Mouse (Mus musculus) left cerebral cortex, adult 2 months (tissue): ENCODE measurements around the gene Mindy3. TPM values are rescaled to one million over a fixed set of nuclear protein-coding genes. Genes with fewer than 3 reads are reported as not detected.

Experiments
- DNase-seq, 2 experiments: peaks; one replicate each; pipeline ENCODE4 v3.0.0; 2021 to 2022; ENCODE audit warnings: low spot score in 2 of 2, mixed read lengths in 1 of 2; ENCODE audit errors: extremely low spot score in 1 of 2
- H3K27ac ChIP-seq: fragments of 200-600 bp; 2 replicates; pipeline ENCODE4 v1.8.1; 2022
- H3K4me3 ChIP-seq: fragments of 200-600 bp; 2 replicates; pipeline ENCODE4 v1.8.1; 2022
- CTCF ChIP-seq: fragments of 200-600 bp; IDR thresholded peaks from 2 replicates; pipeline ENCODE4 v1.8.1; 2022; ENCODE audit warnings: antibody characterized with exemption, mild to moderate bottlenecking, moderate library complexity
- intact Hi-C: fragments of 180-260 bp; cut with DNase I; formaldehyde crosslinking; loops from one replicate; pipeline ENCODE4 v1.15.1; 2025
- total RNA-seq, 2 experiments: library from RNA; stranded (reverse); gene quantifications; 2 replicates each; pipeline ENCODE4 v1.2.3; 2021

The Mindy3 gene
- total RNA-seq, 2 experiments from 2014 or later = 54.0 to 60.7 TPM

DNA sequence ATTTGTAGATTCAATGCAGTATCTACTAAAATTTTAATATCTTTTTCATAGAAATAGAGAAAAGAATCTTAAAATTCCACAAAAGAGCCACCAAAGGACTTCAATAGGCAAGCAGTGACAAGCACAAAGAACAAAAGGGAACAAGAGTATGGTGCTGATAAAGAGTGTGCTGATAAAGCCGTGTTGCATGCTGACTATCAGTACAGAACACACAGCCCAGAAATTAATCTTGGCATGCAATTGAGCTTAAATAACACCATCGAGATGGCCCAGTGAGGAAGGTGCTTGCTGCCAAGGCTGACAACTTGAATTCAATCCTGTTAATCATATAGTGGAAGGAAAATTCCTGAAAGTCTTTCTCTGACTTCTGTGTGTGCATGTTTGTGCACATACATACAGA, 50.8 kb downstream of the Mindy3 start:
- TF ChIP-seq CTCF = no peak
- no peak for DNase-seq
- Histone ChIP-seq H3K27ac (no peak overlapping the region), H3K4me3 (no peak overlapping the region)
- intact Hi-C loops = no loop called here

DNA sequence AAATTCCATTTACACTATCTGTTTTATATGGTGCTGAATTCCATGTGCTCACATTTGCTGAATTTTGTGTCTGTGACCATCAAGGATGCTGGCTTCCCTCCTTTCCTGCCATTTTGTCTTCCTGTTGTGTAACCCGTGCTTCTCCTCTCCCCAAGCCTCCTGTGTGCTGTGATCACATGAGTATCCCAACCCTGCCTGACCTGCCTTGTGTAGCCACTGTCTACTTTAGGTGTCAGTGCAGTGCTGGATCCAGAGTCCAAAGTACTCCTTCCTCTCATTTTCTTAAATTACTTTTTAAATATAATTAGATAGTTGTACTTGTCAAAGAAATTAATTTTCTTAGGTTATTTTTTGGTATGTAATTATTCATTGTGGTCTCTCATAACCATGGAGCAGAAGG, 51.3 kb downstream of the Mindy3 start:
- no peak overlapping the region for H3K4me3 ChIP-seq
- TF ChIP-seq CTCF = no peak
- H3K27ac ChIP-seq = no peak overlapping the region
- intact Hi-C loops = no loop called here
- DNase-seq = no peak

DNA sequence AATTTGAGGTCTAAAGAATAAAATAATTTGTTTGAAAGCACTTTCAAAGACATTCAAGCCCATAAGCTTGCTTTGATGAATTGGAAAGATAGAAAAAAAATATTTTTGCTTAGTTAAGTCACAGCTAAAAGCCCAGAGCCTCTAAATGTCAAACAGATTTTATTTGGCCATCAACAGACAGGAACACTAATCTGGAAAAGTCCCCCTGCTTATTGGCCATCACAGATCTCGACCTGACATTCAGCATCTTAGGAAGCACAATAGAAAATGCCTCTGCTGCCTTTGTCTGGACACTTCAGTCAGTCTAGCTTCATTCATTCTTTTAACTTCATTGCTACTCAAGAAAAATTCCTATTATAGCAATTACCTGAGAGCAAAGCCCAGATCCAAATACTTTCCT, 58.0 kb downstream of the Mindy3 start:
- H3K4me3 ChIP-seq = no peak overlapping the region
- intact Hi-C loops = no loop called here
- H3K27ac ChIP-seq = no peak overlapping the region
- DNase-seq = no peak
- TF ChIP-seq CTCF = no peak

DNA sequence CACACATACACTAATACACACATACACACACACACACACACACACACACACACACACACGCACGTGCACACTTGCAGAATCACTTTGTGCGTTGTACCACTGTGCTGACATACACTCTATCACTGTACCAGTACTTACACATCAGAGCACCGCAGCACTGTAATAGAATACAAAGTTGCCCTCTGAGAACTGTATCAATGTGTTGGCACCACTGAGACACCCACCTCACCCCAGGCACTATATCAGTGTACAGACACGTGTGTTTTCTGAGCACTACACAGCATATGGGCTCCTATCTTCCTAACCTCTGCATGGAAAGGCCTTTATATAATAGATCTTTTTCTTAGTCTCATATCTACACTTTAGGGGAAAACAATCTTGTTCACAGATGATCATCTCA, 64.4 kb downstream of the Mindy3 start:
- intact Hi-C loops = no loop called here
- no peak for TF ChIP-seq CTCF
- DNase-seq = no peak
- Histone ChIP-seq H3K4me3 (no peak overlapping the region), H3K27ac (no peak overlapping the region)

DNA sequence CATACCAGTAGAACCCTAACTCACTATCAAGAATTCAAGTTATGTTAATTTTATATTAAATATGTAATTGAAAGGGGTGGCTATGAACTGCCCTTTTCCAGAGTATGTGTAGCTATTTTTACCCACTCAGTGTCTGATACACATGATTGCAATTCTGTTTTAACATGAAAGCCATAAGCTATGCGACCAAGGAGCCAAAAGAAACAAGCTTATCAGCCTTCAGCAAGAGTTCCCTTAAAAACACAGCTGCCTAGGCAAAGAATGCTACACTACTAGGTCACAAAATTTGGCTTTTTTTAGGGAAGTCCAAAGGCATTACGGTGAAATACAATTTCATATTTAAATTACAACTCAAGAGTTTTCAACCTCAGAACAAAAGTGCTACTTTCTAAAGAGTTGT, 70.4 kb downstream of the Mindy3 start:
- DNase-seq = no peak
- Histone ChIP-seq H3K27ac (no peak overlapping the region), H3K4me3 (no peak overlapping the region)
- intact Hi-C loops = no loop called here
- TF ChIP-seq CTCF = no peak

DNA sequence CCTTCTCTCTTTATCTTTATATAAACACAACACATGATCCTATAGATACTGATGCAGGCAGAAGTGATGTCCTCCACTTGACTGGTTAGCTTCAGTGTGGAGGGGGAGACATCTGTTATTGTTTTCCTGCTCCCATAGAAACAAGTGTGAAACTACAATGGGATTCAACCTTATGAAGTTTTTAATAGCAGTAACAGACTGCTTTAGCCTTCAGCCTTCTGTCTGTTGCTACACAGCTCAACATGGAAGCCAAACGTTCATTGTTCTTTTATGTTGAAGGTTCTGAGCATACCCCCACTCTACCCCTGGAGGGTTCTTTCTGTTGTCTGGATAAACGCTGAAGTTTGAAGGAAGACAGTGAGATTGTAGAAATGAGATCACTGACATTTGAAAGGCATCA, 87.3 kb downstream of the Mindy3 start:
- TF ChIP-seq CTCF = no peak
- DNase-seq = no peak
- intact Hi-C loops = no loop called here
- Histone ChIP-seq H3K27ac (no peak overlapping the region), H3K4me3 (no peak overlapping the region)

DNA sequence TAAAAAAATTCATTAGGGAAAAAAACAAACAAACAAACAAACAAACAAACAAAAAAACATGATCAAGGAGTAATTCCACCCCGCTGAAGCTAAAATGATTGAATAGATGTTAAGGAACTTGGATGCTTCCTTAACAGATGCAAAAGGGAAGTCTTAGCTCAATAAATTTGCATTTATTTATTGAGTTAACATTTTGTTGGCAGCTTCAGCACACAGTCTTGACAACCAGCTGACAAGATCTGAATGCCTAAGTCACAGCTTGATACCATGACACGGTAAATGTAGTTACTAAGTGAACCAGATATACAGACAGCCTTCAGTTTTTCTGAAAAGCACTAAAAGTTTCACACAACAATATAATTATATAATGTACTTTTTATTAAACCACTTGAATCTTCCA, 89.7 kb downstream of the Mindy3 start:
- DNase-seq = no peak
- intact Hi-C loops = no loop called here
- TF ChIP-seq CTCF = no peak
- H3K27ac ChIP-seq = no peak overlapping the region
- H3K4me3 ChIP-seq = no peak overlapping the region

DNA sequence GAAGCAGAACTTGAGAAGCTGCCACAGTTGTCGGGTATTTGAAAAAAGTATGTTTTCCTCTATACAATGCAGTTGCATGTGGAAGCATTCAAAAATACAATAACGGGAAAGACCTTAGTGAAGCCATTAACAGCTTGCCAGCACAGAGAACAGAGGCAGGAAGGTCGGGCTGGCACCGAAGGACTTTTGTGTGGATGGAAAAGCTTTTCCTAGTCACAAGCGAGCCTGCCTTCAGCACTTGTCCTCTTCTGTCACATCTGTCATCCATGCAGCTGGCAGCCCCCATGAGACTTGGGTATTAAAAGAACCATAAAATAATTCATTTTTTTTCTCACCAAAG, 90.2 kb downstream of the Mindy3 start:
- no peak for TF ChIP-seq CTCF
- intact Hi-C loops = no loop called here
- DNase-seq = no peak
- H3K27ac ChIP-seq = no peak overlapping the region
- no peak overlapping the region for H3K4me3 ChIP-seq

DNA sequence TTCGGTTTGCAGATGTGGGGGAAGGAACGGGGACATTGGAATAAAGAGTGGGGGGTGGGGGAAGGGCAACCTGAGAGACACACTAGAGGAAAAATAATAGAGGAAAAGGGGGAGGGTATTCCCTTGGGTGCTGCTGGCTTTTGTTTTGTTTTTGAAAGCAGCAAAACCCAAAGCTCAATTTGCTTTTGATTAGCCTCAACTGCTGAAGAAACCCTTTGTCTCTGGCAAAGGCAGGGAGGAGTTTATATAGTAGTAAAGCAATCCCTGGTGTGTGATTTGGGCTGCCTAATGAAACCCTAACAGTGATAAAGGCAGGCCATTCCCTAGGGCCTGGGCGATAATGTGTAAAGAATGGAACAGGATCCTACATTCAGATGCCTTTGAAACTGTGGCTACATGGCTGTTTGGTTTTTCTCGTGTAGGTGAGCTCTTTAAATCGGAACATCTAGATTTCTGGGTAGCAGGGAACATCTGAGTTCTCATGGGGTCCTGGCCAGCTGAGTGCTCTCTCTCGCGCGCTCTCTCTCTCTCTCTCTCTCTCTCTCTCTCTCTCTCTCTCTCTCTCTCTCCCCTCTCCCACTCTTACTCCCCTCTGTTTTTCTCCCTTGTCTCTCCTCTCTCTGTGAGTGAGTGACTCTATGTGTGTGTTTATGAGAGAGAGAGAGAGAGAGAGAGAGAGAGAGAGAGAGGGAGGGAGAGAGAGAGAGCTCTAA, 90.8 kb downstream of the Mindy3 start:
- TF ChIP-seq CTCF = no peak
- no peak overlapping the region for H3K4me3 ChIP-seq
- intact Hi-C loops = no loop called here
- DNase-seq = no peak
- no peak overlapping the region for H3K27ac ChIP-seq

DNA sequence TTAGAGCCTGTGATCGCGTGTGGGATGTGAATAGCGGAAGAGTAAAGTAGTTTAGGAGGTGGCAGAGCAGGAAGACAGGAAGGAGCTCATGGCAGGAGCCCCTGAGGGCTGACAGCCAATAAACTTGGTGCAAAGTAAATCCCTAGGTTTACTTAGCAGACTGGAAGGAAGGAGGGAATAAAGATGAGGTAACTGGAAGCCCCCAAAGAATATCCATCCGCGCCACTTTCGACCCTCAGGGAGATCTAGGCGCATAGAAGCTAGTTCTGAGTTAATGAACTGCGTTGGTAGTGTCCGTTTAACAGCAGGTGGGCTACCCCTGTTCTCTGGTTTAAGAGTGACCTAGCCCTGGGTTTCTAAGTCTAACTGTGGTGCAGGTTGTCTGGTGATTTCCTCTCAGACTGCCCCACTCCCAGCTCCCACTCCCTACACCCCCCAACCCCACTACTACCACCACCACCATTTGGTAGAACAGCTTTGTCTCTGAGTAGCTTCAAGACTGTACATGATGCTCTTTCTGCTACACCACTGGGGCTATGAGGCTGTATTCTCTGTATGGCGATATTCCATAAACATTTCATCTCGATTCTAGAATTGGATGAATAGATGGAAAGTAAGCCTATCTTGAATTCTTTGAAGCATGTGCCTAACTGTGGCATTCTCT, 91.4 kb downstream of the Mindy3 start:
- intact Hi-C loops = no loop called here
- H3K27ac ChIP-seq = no peak overlapping the region

DNA sequence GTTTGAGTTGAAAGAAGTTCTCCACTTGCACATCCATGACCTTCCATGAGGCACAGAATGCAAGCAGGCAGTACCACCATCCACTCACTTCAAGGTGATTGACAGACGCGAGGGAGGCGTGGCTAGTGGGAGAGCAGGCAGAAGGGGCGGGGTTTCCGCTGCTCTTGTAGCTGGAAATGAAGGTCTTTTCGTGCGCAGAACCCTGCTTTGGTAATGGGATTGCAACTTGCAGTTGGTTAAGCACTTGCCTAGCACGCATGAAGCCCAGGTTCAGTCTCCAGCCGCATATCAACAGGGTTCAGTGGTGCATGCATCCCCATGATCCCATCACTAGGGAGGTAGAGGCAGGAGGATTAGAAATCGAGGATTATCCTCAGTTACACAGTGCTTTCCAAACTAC, 92.1 kb downstream of the Mindy3 start:
- no peak for DNase-seq
- H3K27ac ChIP-seq = no peak overlapping the region
- TF ChIP-seq CTCF = no peak
- H3K4me3 ChIP-seq = no peak overlapping the region
- intact Hi-C loops = no loop called here

More for the DNA sequence above, 91.4 kb downstream of the Mindy3 start:
- DNase-seq = no peak
- H3K4me3 ChIP-seq = no peak overlapping the region
- TF ChIP-seq CTCF = no peak

DNA sequence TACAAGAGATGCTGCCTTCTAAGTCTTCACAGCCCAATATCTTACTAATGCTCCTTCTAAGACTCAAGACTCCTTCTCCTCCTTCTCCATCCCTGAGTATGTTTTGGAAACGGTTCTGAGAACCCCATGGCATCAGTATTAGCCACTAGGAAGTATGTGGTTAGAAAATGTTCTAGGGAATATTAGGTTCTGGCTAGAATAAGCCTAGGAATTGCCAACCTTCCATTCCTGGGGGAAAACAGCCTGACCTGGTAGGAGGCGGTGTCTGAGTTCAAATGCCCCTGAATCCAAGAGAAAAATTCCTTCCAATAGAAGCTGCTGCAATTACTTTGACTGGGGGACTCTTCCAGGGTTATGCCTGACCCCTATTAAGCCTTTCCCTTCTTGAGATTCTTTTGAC, 93.4 kb downstream of the Mindy3 start:
- intact Hi-C loops = no loop called here
- H3K27ac ChIP-seq = no peak overlapping the region

DNA sequence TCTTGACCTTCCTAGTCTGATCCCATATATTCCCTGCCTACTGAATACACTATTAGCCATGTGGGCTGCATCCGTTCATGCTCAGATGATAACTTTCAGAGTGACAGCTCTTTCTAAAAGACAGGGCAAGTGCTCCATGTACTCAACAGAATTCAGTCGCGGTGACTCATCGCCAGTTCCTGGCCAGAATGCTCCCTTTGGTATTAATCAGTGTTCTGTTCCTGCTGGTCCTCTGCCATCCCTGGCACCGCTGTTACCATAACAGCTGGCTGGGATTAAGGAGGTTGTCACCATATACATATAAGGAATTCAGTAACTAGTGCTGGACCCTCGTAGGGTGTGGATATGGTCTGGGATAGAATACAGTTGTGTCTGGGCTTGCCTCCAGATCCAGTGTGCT, 93.9 kb downstream of the Mindy3 start:
- DNase-seq = peak in 1 of 2 experiments; percentile 15
- no peak for TF ChIP-seq CTCF

More for the DNA sequence above, 93.4 kb downstream of the Mindy3 start:
- no peak overlapping the region for H3K4me3 ChIP-seq
- no peak for TF ChIP-seq CTCF
- no peak for DNase-seq

More for the DNA sequence above, 93.9 kb downstream of the Mindy3 start:
- H3K27ac ChIP-seq = no peak overlapping the region
- H3K4me3 ChIP-seq = no peak overlapping the region
- intact Hi-C loops = no loop called here
